In the genomic region with DNA sequence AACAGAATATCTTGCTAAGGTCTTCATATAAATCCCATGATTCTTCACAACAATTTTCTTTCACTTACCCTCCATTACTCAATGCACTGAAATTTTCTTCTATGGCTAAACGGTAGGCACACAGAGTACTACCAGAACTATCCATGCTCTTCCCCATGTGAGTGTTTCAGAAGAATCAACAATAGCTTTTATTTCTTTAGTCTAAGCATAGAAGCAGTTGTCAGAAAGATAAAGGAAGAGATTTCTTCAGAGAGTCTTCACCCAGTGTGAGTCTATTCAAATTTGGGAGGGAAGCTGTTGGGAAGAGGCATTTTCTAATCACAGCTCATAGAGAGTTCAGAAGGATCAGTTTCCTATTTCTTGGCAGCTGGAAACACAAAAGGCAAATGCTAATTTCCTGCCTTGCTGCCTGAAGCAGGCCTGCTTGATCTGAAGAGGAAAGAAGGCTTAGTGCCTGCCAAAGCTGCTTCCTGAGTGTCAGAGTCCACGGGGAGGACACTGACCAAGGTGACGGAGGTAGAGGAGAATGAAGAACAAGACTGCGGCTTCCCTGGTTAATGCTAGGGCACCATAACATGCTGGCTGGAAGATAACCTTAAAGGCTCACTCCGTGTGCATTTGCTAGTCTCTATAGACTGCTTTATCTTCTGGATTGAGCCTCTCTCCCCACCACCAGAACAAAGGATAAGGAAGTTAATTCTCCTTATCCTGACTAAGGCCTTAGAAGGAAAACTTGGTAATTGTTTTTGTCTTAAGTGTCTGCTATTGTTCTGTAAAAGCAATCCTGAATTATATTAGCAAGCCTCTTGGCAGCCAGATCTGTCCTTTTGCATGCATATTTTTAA, we compare ENCODE assay signal across 9 mouse cellular contexts.
DNase-seq lines count a peak whose midpoint lies in the region; ATAC-seq and TF ChIP-seq lines count a peak whose summit lies in the region.
"Had no signal": no experiment of that assay in that cellular context is flagged by ENCODE, and none has a peak within 500 bp of the region (broad histone marks: within the 10 kb centered on the region; RNA-seq: fewer than 3 reads in every experiment).

No protein-coding gene starts in this region.

- peak; percentile 80 for ATAC-seq in forebrain, postnatal 0 days
- no peak for ATAC-seq in kidney, embryonic 14.5 days (ENCODE audit: low FRiP score, low TSS enrichment)
- ATAC-seq in neural tube, embryonic 15.5 days (ENCODE audit: low FRiP score): no peak
- no peak for ATAC-seq in megakaryocyte-erythroid progenitor cell, adult 5-6 weeks (replicated peaks; ENCODE audit: low FRiP score, low TSS enrichment, poor library complexity, severe bottlenecking)

- no peak overlapping the region for H3K4me3 ChIP-seq in forebrain, postnatal 0 days (ENCODE audit: low read depth, low read length)
- no peak overlapping the region for H3K4me3 ChIP-seq in kidney, embryonic 14.5 days (ENCODE audit: low read length)
- H3K4me3 ChIP-seq in neural tube, embryonic 15.5 days (replicated peaks): no peak overlapping the region
- H3K4me3 ChIP-seq: liver, embryonic 13.5 days had no signal

- peak; percentile 72 for DNase-seq in ES-CJ7 (ENCODE audit: low read depth, low spot score)
- DNase-seq in cerebellum, adult 18-20 months: peak; percentile 30 to 41
- peak; percentile 13 for DNase-seq in forebrain, postnatal 0 days
- DNase-seq in yolk sac, embryonic 10.5 days (ENCODE audit: low spot score): no peak
- no peak for DNase-seq in layer of hippocampus, adult 9-11 months
- DNase-seq: liver, embryonic 13.5 days had no signal

- H3K4me1 ChIP-seq in forebrain, postnatal 0 days (ENCODE audit: insufficient read depth): peaks cover 6% of the 10 kb centered on the region; the same call in 1 of the 2 replicates
- no peaks in the 10 kb centered on the region for H3K4me1 ChIP-seq in kidney, embryonic 14.5 days (ENCODE audit: control insufficient read depth, insufficient read depth, low read length)
- H3K4me1 ChIP-seq in neural tube, embryonic 15.5 days: peaks cover 9% of the 10 kb centered on the region
- H3K4me1 ChIP-seq: liver, embryonic 13.5 days had no signal

- no peak overlapping the region for H3K9ac ChIP-seq in forebrain, postnatal 0 days
- no peak overlapping the region for H3K9ac ChIP-seq in kidney, embryonic 14.5 days (ENCODE audit: low read depth, low read length)
- H3K9ac ChIP-seq in neural tube, embryonic 15.5 days (replicated peaks): no peak overlapping the region
- H3K9ac ChIP-seq: liver, embryonic 13.5 days had no signal

- no peak for TF ChIP-seq CTCF in forebrain, postnatal 0 days (IDR thresholded peaks at IDR 0.05; ENCODE audit: low read depth)

- H3K36me3 ChIP-seq in forebrain, postnatal 0 days (ENCODE audit: insufficient read depth): no peaks in the 10 kb centered on the region
- H3K36me3 ChIP-seq in kidney, embryonic 14.5 days (ENCODE audit: control insufficient read depth, insufficient read depth, low read length): no peaks in the 10 kb centered on the region
- no peaks in the 10 kb centered on the region for H3K36me3 ChIP-seq in neural tube, embryonic 15.5 days
- H3K36me3 ChIP-seq: liver, embryonic 13.5 days had no signal

- H3K9me3 ChIP-seq in forebrain, postnatal 0 days (ENCODE audit: low read length): no peaks in the 10 kb centered on the region
- H3K9me3 ChIP-seq in kidney, embryonic 14.5 days (ENCODE audit: control insufficient read depth, low read length): no peaks in the 10 kb centered on the region
- no peaks in the 10 kb centered on the region for H3K9me3 ChIP-seq in neural tube, embryonic 15.5 days (replicated peaks)
- H3K9me3 ChIP-seq: liver, embryonic 13.5 days had no signal

- WGBS in forebrain, postnatal 0 days: 8% methylated on average over 5 of the region's 5 CpGs
- 36% methylated on average over 5 of the region's 5 CpGs for WGBS in kidney, embryonic 14.5 days
- 20% methylated on average over 5 of the region's 5 CpGs for WGBS in neural tube, embryonic 15.5 days

- H3K27me3 ChIP-seq in forebrain, postnatal 0 days (ENCODE audit: insufficient read depth, low read length): no peaks in the 10 kb centered on the region
- H3K27me3 ChIP-seq in kidney, embryonic 14.5 days (ENCODE audit: control insufficient read depth, insufficient read depth, low read length): no peaks in the 10 kb centered on the region
- H3K27me3 ChIP-seq in neural tube, embryonic 15.5 days (replicated peaks): no peaks in the 10 kb centered on the region
- H3K27me3 ChIP-seq: liver, embryonic 13.5 days had no signal

- H3K27ac ChIP-seq in forebrain, postnatal 0 days (ENCODE audit: low read depth, low read length): peak overlapping the region; percentile 62; the same call in 1 of the 2 replicates
- peak overlapping the region; percentile 44; the same call in 1 of the 2 replicates for H3K27ac ChIP-seq in kidney, embryonic 14.5 days (ENCODE audit: low read depth, low read length)
- peak overlapping the region; percentile 52; the same call in 1 of the 2 replicates for H3K27ac ChIP-seq in neural tube, embryonic 15.5 days (replicated peaks)
- H3K27ac ChIP-seq: liver, embryonic 13.5 days had no signal

- no peak overlapping the region for H3K4me2 ChIP-seq in forebrain, postnatal 0 days (ENCODE audit: low read depth)
- no peak overlapping the region for H3K4me2 ChIP-seq in kidney, embryonic 14.5 days (replicated peaks; ENCODE audit: low read depth, low read length)
- no peak overlapping the region for H3K4me2 ChIP-seq in neural tube, embryonic 15.5 days
- H3K4me2 ChIP-seq: liver, embryonic 13.5 days had no signal

Comparison
In these comparisons a context has a peak if more than half of its experiments do, and no peak if none do; other contexts are left out.
1. DNase-seq: peak in ES-CJ7 (single experiment), cerebellum, adult 18-20 months (2 of 2) and forebrain, postnatal 0 days (single experiment); none in yolk sac, embryonic 10.5 days (single experiment) and layer of hippocampus, adult 9-11 months (single experiment).
2. Peak in every context shown above with its lines, with median percentiles within 50 percentile points of each other: H3K27ac ChIP-seq.